Mouse (Mus musculus) lung, postnatal 0 days (tissue): ENCODE results near the gene Gria2.

ENCODE experiments used
- CTCF ChIP-seq: IDR thresholded peaks from 2 replicates; pipeline ENCODE4 v1.5.1; 2016; ENCODE audit warnings: antibody characterized with exemption, mild to moderate bottlenecking
- EP300 ChIP-seq: IDR thresholded peaks from 2 replicates; pipeline ENCODE4 v1.6.1; 2016; ENCODE audit warnings: antibody characterized with exemption, mild to moderate bottlenecking, control low read depth

DNA sequence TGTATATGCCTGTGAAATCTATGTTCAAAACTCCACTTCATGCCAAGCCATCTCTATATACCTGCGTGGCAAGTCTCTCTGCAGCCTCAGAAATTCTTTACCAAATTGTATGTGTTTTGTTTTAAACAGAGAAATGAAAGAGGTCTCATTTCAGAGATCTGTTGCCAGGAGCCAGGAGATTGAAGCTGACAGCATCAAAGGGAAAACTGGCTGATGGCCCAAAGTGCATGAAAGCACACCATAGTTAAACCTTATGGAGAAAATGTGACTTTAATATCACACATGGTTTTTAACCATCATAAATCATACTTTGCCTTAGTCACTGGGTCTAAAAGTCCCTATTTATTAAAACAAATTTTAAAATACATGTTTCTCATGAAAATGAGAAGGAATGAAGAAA is 1.2 kb upstream of the Gria2 start:
- no peak for TF ChIP-seq EP300
- TF ChIP-seq CTCF = no peak
